Mouse (Mus musculus) kidney, adult 9 months (tissue): ENCODE results near the gene Gnaq.
A peak's percentile ranks its signal among the peaks of the same experiment; 100 is the strongest.

ENCODE experiments used
- DNase-seq: peaks from one replicate; pipeline ENCODE4 v3.0.0; 2022

The Gnaq gene

DNA sequence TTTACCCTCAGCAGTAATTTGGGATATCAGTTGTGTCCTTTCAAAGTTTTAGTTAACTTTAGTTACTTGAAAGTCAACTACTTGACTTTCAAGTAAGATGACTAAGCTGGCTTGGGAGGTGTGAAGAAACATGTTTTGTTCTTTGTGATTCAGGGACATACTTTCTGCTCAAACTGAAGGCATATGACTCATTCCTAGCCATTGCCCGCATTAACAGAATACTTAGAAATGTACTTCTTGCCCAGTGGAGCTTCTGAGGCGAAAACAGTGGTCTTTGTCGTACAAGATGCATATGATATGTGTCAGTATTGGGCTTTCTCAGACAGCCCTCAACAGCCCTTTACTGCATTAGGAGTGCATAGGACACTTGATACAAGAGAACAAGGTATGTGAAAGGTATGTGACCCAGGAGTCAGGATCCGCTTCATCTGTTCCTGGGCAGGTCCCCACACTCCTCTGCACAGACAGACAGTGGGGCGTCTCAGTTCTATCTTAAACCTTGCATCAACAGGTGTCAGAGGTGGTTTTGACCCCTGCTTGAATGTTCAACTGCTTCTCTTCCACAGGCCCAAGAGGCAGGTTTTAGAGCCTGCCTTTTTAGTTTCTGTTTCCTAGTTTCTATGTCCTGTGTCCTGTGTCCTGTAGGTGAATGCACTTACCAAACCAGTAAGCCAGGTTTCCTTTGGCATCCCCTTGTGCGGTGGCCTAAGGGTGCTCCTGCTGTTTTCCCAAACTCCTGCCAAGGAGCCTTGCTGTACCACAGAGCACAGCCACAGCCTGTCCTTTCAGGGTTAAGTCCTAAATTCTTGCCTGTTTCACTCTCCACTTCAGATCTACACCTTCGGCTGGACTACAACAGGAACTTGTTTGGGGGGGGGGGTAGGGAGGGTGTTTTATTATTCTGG lies 72.4 kb downstream of the Gnaq start:
- peak; percentile 24 for DNase-seq

DNA sequence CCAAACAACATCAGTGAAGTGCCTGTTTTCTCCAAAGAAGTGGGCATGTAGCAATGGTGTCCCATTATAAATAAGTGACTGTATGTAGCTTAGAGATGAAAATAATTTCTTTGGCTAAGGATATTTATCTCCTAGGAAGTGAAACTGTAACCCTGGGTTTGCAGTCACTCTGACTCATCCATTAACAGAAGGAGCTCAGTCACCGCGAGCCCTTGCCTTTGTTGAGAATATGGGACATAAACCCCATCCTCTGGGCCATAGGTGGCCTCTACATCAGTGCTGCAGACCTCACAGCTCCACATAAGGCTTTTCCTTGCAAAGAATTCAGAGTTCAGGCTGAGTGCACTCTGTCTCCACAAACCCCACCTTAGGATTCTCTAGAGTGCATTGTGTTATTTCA lies 77.0 kb downstream of the Gnaq start:
- DNase-seq = no peak

DNA sequence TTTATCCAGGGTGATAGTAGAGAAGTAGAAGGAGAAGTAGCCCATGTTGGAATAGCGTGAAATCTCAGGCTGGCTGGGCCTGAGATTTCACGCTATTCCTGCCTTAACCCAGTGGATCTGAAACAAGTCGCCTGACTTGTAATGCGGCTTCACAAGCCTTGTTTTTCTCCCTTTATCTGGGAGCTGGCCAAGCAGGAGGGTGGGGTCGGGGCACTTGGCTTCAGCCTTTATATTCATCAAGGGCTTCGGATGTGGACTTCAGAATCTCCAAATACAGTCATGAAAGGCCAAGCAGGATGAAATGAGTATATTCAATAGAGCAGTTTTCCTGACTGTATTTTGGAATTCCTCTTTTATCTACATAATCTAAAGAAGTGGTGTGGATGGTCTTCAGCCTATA lies 82.3 kb downstream of the Gnaq start:
- peak; percentile 80 for DNase-seq

DNA sequence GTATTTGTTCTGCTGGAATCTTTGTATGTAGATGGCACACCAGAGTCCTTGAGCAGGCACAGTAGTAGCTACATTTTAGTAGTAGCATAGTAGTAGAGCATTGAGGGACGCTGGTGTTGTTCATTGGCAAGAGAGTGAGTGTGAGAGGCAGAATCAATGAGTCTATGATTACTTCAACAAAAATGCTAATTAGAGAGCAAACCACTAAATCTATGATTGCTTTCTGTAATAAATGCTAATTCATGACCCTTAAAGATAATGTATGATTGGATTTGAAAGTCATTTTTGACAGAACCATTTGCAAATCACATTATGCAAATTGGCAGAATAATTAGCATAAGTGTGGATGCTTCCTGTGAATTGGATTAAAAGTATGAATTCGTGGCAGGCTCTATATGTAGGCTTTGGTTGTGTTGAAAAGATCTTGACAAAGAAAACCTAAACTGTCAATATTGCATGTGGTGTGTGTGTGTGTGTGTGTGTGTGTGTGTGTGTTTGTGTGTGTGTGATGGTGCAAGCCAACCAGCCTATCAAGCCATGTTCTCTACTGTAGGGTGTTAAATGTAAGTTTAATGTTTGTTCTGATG lies 82.9 kb downstream of the Gnaq start:
- DNase-seq = no peak

DNA sequence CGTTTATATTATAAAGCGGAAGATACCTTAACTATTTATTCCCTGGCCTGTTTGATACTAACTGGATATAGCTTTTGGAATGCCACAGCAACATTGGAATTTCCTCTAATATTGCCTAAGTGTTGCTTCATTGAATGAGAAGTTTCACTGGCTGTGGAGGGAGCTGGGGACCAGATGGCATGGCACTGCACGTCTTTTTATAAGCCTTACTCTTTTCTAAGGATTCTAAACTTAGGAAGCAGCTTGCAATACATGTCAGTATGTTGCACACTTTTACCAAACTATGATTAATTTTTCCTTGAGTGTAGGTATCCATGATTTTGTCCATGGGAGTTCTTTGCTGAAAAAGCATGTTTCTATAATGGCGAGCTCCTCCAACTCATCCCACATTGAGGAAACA lies 87.3 kb downstream of the Gnaq start:
- DNase-seq = no peak

DNA sequence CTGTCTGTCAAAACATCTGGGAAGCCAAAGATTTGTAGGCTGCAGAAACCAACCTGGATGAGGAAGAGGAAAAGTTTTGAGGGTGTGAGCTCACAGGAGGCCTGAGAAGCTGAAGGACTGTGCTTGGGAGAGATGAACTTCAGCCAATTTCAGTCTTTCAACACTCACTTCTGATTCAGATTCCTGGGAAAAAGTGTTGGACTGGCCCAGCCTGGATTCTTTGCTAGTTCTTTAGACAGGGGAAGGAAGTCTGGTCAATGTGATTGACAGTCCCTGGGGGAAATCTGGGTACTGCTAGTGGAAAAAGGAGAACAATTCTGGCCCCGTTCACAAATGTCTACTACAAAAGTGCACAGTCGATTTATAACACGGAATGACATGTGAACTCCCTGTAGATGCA lies 89.9 kb downstream of the Gnaq start:
- peak; percentile 59 for DNase-seq

DNA sequence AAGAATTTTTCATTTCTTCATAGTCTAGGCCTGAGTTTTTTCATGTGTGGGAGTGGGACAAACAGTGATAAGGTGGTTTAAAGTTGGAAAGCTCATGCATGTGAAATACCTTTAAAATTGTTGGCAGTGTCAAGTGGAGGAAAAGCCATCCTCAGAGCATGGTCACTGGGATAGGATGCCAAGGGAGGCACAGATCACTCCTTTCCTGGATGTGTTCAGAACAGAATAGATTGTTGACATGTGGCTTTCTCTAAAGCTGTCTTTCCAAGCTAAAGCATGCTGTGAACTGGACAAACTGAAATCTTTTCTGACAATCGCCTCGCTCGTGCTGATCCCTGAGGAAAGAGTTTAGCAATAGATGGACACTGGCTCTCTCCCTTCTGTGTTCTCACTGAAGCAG lies 90.5 kb downstream of the Gnaq start:
- no peak for DNase-seq

DNA sequence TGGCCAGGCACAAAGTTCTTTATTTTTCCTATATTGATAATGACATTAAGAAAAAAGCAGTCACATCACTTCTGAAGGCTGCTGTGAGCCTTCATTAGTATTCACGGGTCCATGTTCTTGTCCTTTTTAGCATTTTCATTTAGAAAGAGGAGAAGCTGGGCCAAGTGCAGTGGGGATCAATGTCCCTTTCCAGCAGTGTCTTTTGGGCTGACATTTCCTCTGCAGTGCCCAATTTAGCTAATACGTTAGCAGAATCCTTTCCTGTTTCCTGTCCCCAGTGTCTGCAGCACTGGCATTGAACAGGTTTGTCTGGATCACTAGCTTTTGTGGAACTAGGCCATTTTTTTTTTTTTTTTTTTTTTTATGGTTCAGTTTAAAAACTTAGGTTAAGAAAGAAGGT lies 92.2 kb downstream of the Gnaq start:
- DNase-seq = peak; percentile 33

DNA sequence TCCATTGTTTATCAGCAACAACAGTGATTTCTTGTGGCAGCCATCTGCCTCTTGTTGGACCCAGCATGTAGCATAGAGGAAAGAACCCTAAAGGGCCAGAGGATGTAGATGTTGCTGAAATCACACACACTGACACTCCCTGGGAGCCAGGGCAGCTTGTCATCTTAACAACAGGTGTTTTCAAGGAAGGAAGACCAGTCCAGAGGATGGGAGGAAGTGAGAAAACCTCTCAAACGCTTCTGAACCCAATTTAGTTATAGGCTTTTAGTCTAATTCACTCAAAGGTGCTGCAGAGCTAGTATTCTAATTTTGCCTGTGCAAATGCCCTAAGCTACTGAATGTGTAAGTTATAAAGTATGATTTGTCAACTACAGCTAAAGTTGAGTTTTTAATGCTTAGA lies 99.0 kb downstream of the Gnaq start:
- no peak for DNase-seq

DNA sequence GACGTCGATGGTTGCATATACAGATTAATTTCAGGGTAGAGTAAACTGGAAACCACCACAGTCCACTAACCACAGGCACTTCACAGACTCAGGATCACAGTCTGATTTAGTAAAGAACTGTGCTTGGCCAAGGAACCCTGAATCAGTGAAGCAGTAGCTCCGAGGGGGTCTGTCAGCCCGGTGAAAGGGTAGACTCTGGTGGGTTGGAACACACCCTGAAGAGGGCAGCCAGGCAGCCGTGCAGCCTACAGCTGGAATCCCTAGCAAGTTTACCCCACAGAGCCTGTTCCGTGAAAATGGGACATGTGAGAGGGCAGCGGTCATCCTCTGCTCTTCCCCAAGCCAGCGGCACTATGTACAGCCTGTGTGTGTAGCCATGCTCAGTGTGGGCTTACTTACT lies 103.0 kb downstream of the Gnaq start:
- no peak for DNase-seq

DNA sequence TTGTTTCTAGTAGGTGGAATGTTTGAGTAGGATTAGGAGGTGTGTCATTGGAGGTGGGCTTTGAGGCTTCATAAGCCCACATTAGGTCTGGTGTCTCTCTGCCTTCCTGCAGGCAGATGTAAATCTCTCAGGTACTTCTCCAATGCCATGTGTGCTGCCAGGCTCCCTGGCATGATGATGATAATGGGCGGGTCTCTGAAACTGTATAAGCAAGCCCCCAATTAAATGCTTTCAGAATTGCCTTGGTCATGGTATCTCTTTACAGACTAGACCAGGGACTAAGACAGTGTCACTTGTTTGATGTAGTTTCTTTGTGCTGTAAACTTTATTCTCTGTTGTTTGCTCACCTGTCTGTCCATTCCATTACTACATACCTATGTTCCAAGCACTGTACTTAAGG lies 104.4 kb downstream of the Gnaq start:
- no peak for DNase-seq

DNA sequence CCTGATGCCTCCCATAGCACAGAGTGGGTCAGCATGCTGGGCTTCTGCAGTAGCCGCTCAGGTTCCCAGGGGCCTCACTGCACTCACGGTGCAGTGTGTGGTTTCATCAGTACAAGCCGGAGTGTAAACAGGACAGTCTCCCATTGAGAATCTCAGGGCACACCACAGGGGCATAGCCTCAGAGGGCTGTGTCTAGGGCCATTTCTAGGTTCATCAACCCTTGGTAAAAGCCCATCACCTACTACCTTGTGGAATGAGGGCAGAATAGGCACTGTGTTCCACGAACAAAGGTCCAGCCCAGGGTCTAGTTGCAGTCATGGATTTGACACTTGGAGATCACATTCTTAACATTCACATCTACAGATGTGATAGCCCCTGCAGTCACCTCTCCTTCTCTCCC lies 105.4 kb downstream of the Gnaq start:
- no peak for DNase-seq

DNA sequence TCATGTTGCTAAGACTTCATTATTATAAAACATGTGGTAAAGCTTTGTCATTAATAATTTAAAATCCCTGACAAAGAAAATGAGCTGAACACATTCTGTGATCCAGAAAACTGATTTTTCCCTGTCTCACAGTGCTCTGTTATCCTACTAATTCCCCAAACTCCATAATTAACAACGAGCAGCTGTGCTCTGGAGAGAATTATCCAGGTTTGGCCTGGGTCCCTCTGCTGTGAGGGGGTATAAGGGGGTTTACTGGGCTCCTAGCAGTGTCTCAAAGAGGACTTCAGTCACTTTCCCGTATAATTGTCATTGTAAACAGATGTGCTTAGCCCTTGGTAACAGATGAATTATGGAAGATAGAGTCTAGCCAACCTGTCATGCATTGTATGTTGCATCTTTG lies 105.9 kb downstream of the Gnaq start:
- DNase-seq = no peak

DNA sequence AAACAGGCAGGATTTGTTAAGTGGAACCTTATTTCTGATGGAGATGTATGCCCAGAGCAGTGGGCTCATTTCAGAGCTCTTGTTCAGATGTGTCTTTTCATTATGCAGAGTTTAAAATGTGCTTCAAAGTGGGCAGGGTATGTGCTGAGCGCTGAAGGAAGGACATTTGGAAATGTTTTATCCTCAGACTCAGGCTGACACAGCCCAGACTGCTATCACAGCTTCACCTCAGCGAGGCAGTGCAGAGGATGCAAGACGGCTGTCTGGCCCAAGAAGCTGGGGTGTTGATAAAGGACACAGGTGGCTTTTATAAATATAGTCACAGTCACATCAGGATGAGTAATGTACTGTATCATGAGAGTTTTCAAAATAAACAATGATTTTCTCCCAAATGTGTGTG lies 110.1 kb downstream of the Gnaq start:
- no peak for DNase-seq

DNA sequence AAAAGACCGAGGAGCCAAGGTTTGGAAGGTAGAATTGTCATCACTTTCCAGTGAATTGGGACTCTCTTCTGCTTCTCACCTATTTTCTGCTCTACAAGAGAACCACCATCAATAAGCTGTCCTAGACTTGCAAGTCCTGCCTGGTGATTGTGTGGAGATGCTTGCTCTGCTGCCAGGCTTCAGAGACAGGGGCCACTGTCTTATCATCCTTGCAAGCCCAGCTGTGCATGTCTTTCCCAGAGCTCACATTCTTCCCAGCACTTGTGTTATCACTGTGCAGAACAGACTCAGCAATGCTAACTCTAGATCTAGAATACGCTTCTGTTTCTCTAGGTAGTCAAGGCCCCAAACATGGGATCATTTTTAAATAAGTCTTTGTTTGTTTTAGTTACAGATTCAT lies 116.4 kb downstream of the Gnaq start:
- no peak for DNase-seq

DNA sequence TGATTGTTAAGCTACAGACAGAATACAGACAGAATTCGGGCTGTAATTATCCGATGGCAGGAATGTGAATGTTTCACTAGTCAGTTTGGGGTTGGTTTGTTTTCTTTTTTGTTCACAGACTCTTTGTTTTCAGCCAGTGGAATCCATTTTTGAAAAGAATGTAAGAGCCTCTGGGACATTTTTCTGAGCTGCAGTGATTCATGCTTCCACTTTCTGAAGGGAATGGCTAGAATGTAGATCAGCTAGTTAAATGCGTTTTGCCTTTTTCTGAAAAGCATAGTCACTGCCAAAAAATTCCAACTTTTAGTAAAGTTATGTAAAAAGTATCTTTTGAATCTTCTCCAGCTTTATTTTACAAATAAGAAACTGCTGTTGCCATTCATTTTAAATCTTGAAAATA lies 118.3 kb downstream of the Gnaq start:
- DNase-seq = no peak

DNA sequence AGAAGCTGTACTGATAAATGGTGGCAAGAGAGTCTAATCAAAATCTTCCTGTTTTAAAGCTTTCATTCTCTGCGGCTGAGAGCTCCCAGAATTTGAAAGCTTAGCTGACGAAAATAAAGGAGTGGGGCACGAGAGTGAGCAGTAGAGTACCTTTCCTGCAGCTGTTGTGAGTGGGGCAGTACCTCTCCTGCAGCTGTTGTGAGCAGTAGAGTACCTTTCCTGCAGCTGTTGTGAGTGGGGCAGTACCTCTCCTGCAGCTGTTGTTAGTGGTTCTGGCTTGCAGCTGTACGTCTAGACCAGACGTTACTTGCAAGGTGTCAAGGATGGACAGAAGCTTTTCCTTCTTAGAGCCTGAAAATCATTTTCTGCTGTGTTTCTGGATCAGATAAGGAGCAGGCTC lies 119.2 kb downstream of the Gnaq start:
- DNase-seq = no peak

DNA sequence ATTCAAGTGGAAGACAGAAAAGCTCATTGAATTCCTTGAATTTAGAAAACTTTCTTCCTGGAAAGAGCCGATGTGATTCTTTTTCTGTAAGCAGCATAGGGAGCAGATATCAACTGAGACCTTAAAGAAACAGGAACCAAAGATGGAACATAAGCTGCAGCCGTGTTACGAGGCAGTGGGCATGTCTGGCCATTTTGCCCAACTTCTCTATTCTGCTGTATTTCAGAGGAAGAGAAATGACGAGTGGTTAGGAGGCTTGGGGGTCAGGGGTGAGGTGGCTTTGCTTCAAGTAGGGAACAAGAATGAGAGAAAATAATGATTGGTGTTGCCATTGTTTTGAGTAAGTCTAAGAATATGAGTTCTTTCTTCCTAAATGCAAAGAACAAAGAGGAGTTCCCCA lies 120.1 kb downstream of the Gnaq start:
- no peak for DNase-seq

DNA sequence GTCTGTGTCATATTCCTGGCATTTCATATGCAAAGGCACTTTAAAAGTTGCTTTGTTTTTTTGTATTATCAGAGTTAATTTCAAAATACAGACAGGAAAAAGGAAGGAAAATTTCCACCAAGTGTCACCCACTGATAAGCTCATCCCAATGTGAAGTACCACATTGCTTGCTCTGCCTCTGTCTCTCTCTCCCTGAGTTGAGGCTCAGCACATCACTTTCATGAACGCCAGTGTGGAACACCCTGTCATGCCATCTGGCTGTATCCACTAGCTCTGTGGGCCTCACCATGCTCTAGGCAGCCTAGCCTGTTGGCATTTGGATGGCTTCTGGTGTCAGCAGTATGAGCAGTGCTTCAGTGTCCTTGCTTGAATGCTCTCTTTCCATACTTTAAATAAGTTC lies 122.2 kb downstream of the Gnaq start:
- DNase-seq = no peak

DNA sequence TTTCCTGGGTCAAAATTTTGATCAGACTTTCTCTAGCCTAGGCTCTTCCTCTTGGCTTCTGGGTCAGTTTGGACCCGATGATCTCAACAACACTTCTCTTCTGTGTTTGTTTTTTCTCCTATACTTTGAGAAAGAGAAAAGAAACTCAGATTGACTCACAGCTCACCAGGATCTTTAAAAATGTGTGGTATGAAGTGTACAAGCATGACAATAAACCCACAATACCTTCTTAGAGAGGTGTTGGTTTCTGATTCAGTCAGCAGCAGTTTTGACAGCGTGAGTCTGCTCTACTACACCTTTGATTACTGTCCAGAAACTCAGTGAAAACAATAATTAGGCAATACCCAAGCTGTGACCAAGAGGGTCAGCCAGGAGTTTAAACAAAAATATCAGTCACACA lies 122.7 kb downstream of the Gnaq start:
- no peak for DNase-seq

DNA sequence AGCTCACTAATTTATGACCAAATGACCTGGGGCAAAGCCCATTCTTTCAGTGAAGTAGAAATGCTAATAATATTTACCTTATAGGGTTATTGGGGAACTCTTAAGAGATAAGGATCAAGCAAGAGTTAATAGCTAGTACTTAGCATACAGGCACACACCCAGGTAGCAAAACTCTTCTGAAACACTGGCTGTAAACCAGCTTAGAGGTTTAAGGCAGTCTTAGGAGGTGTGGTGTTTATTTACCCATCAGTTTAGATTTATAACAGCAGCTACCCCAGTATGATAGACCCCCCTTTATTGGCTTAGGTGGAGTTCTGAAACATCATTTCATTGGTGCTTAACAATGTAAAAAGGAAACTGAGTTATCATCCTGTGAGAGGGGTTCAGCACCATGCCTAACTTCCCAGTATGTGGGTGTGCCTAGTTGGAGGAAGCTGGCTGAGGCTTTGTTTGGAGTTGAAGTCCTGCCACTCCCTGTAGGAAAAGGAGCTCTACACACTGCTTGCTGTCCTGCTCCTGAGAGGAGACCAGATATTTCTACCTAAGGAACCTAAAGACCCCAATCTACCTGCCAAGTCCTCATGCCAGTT lies 126.2 kb downstream of the Gnaq start:
- peak; percentile 33 for DNase-seq

DNA sequence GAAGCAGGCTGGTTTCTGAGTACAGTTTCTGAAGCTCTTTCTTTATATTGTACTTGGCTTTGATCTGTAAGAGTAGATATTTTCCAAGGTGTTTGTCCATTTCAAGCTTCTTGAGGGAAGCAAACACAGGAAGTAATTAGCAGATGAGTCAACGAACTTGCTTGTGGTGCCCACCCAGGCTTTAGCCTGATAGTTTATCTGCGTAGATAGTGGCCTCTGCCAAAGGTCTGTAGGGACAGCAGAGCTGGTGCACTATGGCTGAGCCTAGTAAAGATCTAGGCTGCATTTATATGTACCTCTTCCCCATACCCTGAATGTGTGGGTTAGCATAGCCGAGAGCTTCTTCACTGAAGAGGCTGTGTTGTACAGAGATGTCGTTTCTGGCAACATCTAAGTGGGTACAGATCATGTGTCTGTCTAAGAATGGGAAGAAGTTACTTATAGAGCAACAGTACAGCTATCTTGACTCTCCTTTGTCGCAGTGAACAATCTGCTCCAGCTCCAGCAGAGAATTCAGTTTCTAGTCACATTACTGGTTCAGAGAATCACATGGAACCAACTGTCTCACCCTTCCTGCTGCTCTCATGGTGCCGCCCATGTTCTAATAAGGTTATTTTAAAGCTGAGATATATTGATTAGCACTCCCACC lies 127.3 kb downstream of the Gnaq start:
- DNase-seq = no peak

DNA sequence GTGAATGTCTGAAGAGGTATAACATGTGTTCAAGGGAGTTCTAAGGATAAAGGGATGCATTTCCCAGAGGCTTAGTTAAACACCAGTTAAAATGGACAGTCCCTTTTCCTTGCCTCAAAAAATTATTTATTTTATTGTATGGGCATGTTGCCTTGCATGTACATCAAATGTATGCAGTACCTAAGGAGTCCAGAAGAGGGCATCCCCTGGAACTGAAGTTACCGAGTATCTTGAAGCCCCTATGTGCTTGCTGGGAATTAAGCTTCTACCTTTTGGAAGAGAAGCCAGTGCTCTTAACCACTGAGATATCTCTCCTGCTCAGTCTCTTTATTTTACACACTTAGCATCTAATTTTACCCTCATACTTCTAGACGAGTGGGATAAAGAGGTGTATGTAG lies 127.8 kb downstream of the Gnaq start:
- no peak for DNase-seq

DNA sequence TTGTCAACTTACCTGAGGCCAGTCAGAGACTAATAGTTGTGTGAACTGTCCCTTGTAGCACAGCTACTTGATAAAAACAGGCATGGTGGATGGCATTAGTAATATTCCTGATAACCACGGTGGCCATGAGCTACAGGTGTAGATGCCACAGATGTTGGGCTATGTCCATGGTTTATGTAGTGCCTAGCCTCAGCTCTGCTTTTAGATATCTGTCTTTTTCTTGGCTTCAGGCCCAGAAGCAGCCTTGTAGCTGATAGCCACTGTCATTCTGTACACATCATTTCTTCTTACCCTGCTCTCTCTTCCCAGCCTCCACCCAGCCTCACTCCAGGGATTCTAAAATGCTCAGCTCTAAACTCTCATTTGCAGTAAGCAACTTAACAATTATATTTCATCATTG lies 128.3 kb downstream of the Gnaq start:
- DNase-seq = no peak
